Mouse (Mus musculus) lung, adult 2 months (tissue): Measurements from ENCODE around the gene Vwa2.

ENCODE experiments used
- CTCF ChIP-seq: fragments of 200-500 bp; IDR thresholded peaks from 2 replicates; pipeline ENCODE4 v1.5.1; 2011; ENCODE audit warnings: mild to moderate bottlenecking, low read length, control low read depth; ENCODE audit not compliant: insufficient read depth
- POLR2A ChIP-seq: fragments of 200-500 bp; IDR thresholded peaks from 2 replicates; pipeline ENCODE4 v1.6.1; 2011; ENCODE audit warnings: low read depth, mild to moderate bottlenecking, control low read depth, low read length, borderline replicate concordance; ENCODE audit errors: extremely low read depth

- TF ChIP-seq CTCF: no peak
- no peak for TF ChIP-seq POLR2A
Measured at GRCm38 (mm10) chr19:56945621-56946020, 71.6 kb downstream of the Vwa2 start.
